Comparison of ENCODE assay signal across 8 mouse cellular contexts in genomic region chr2:28523643-28524117, GRCm38 (mm10). TPM values are rescaled to one million over a fixed set of nuclear protein-coding genes. Genes with fewer than 3 reads are reported as not detected.
A peak's percentile ranks its signal among the peaks of the same experiment; 100 is the strongest.
DNase-seq lines count a peak whose midpoint lies in the region; ATAC-seq and TF ChIP-seq lines count a peak whose summit lies in the region.

No protein-coding gene starts in this region.

- H3K9ac ChIP-seq in forebrain, embryonic 15.5 days (replicated peaks), result no peak overlapping the region
- no peak overlapping the region for H3K9ac ChIP-seq in liver, postnatal 0 days (replicated peaks)

- H3K4me2 ChIP-seq in forebrain, embryonic 15.5 days (replicated peaks), result no peak overlapping the region
- H3K4me2 ChIP-seq in liver, postnatal 0 days (ENCODE audit: low read depth, low read length), result no peak overlapping the region

- ATAC-seq in forebrain, embryonic 15.5 days (replicated peaks), result peak; percentile 90
- ATAC-seq in liver, postnatal 0 days, result peak; percentile 73

- no peaks in the 10 kb centered on the region for H3K27me3 ChIP-seq in forebrain, embryonic 15.5 days
- no peaks in the 10 kb centered on the region for H3K27me3 ChIP-seq in liver, postnatal 0 days (ENCODE audit: insufficient read depth, low read length)

- peaks cover 5% of the 10 kb centered on the region; the same call in 1 of the 2 replicates for H3K36me3 ChIP-seq in forebrain, embryonic 15.5 days
- H3K36me3 ChIP-seq in liver, postnatal 0 days (replicated peaks; ENCODE audit: insufficient read depth, low read length), result no peaks in the 10 kb centered on the region

- H3K27ac ChIP-seq in forebrain, embryonic 15.5 days (replicated peaks), result peak overlapping the region; percentile 81
- H3K27ac ChIP-seq in liver, postnatal 0 days (ENCODE audit: low read depth), result no peak overlapping the region
- peak overlapping the region; percentile 93 for H3K27ac ChIP-seq in olfactory bulb, adult 2 months (ENCODE audit: insufficient read depth, low read depth, low read length)

- DNase-seq in CD4-positive helper T cell, adult 2 months (ENCODE audit: low read depth, low spot score), result peak; percentile 76
- peak; percentile 80 for DNase-seq in brain, embryonic 18.5 days (ENCODE audit: low read depth, low spot score)
- peak; percentile 82 to 90 for DNase-seq in heart, postnatal 14 days
- peak; percentile 85 to 89 for DNase-seq in kidney, postnatal 4 days
- DNase-seq in liver, postnatal 0 days, result peak; percentile 81
- no peak for DNase-seq in thymus, adult 18-20 months

- 5% methylated on average over 5 of the region's 5 CpGs for WGBS in forebrain, embryonic 15.5 days
- 34% methylated on average over 5 of the region's 5 CpGs for WGBS in liver, postnatal 0 days (ENCODE audit: insufficient replicate concordance)
- WGBS in olfactory bulb, adult 2 months, result 13% methylated on average over 5 of the region's 5 CpGs

- no peaks in the 10 kb centered on the region for H3K9me3 ChIP-seq in forebrain, embryonic 15.5 days
- H3K9me3 ChIP-seq in liver, postnatal 0 days (ENCODE audit: low read length), result no peaks in the 10 kb centered on the region

- intact Hi-C loops in heart, postnatal 14 days (cut with DNase I), result no loop called here

- no peak for TF ChIP-seq CTCF in liver, postnatal 0 days (IDR thresholded peaks at IDR 0.05; ENCODE audit: low read depth)
- TF ChIP-seq CTCF in olfactory bulb, adult 2 months (IDR thresholded peaks at IDR 0.05; ENCODE audit: insufficient read depth, low read depth, low read length), result no peak

- peak; percentile 52; the same call in 1 of the 2 replicates for TF ChIP-seq POLR2A in olfactory bulb, adult 2 months (IDR thresholded peaks at IDR 0.05; ENCODE audit: insufficient read depth, low read depth, low read length)

- H3K4me3 ChIP-seq in forebrain, embryonic 15.5 days, result no peak overlapping the region
- no peak overlapping the region for H3K4me3 ChIP-seq in liver, postnatal 0 days (ENCODE audit: low read depth, low read length)
- no peak overlapping the region for H3K4me3 ChIP-seq in olfactory bulb, adult 2 months (ENCODE audit: insufficient read depth, low read depth, low read length)

- H3K4me1 ChIP-seq in forebrain, embryonic 15.5 days, result peaks cover 80% of the 10 kb centered on the region
- H3K4me1 ChIP-seq in liver, postnatal 0 days (ENCODE audit: insufficient read depth), result peaks cover 15% of the 10 kb centered on the region
- H3K4me1 ChIP-seq in olfactory bulb, adult 2 months (ENCODE audit: control insufficient read depth, insufficient read depth, low read length), result peaks cover 73% of the 10 kb centered on the region

- no peak for TF ChIP-seq EP300 in liver, postnatal 0 days (IDR thresholded peaks at IDR 0.05; ENCODE audit: low read depth)

RNA-seq across cellular contexts. Expression of gene Ralgds, which starts 10.8 kb away (rescaled TPM):
- 84.6 and 87.8 TPM in 2 replicates for polyA plus RNA-seq in forebrain, embryonic 15.5 days (2015; fragmentation: Nextera tagmentation; extraction: Ambion mirVana)
- 10 to 100 TPM; 14.5 to 18.2 TPM for total RNA-seq in heart, postnatal 14 days (2021)
- 1.8 TPM in 2 replicates for polyA plus RNA-seq in liver, postnatal 0 days (2015; fragmentation: Nextera tagmentation; extraction: Ambion mirVana)
- polyA plus RNA-seq in olfactory bulb, adult 2 months (2012; ENCODE audit: insufficient read depth, insufficient read length, low replicate concordance, missing spikeins), result not detected in 2 replicates

RNA-seq across cellular contexts. Expression of gene Gm10134, which starts 17.8 kb away (rescaled TPM):
- polyA plus RNA-seq in forebrain, embryonic 15.5 days (2015; fragmentation: Nextera tagmentation; extraction: Ambion mirVana), result 0.60 and 0.92 TPM in 2 replicates
- total RNA-seq in heart, postnatal 14 days (2021), result 1 to 10 TPM; 1.2 to 1.4 TPM
- polyA plus RNA-seq in liver, postnatal 0 days (2015; fragmentation: Nextera tagmentation; extraction: Ambion mirVana), result 1.5 and 1.9 TPM in 2 replicates
- polyA plus RNA-seq in olfactory bulb, adult 2 months (2012; ENCODE audit: insufficient read depth, insufficient read length, low replicate concordance, missing spikeins), result not detected in 2 replicates

RNA-seq across cellular contexts. Expression of gene Gbgt1, which starts 27.0 kb away (rescaled TPM):
- polyA plus RNA-seq in forebrain, embryonic 15.5 days (2015; fragmentation: Nextera tagmentation; extraction: Ambion mirVana), result 0.50 and 0.68 TPM in 2 replicates
- total RNA-seq in heart, postnatal 14 days (2021), result 1 to 10 TPM; 2.6 to 3.7 TPM
- polyA plus RNA-seq in liver, postnatal 0 days (2015; fragmentation: Nextera tagmentation; extraction: Ambion mirVana), result 0.56 and 0.64 TPM in 2 replicates
- not detected in 2 replicates for polyA plus RNA-seq in olfactory bulb, adult 2 months (2012; ENCODE audit: insufficient read depth, insufficient read length, low replicate concordance, missing spikeins)

RNA-seq across cellular contexts. Expression of gene Cel, which starts 39.5 kb away (rescaled TPM):
- 0.10 TPM in 1 of 2 replicates, not detected in the other for polyA plus RNA-seq in forebrain, embryonic 15.5 days (2015; fragmentation: Nextera tagmentation; extraction: Ambion mirVana)
- total RNA-seq in heart, postnatal 14 days (2021), result not detected
- 4.7 TPM in 1 of 2 replicates, not detected in the other for polyA plus RNA-seq in liver, postnatal 0 days (2015; fragmentation: Nextera tagmentation; extraction: Ambion mirVana)
- polyA plus RNA-seq in olfactory bulb, adult 2 months (2012; ENCODE audit: insufficient read depth, insufficient read length, low replicate concordance, missing spikeins), result not detected in 2 replicates

RNA-seq across cellular contexts. Expression of gene Mrps2, which starts 55.8 kb away (rescaled TPM):
- 49.5 and 49.6 TPM in 2 replicates for polyA plus RNA-seq in forebrain, embryonic 15.5 days (2015; fragmentation: Nextera tagmentation; extraction: Ambion mirVana)
- total RNA-seq in heart, postnatal 14 days (2021), result 10 to 100 TPM; 41.5 to 44.7 TPM
- polyA plus RNA-seq in liver, postnatal 0 days (2015; fragmentation: Nextera tagmentation; extraction: Ambion mirVana), result 24.9 and 26.5 TPM in 2 replicates
- polyA plus RNA-seq in olfactory bulb, adult 2 months (2012; ENCODE audit: insufficient read depth, insufficient read length, low replicate concordance, missing spikeins), result not detected in 2 replicates

Comparison
In these comparisons a context has a peak if more than half of its experiments do, and no peak if none do; other contexts are left out.
1. DNase-seq: peak in CD4-positive helper T cell, adult 2 months (single experiment), brain, embryonic 18.5 days (single experiment), heart, postnatal 14 days (2 of 2), kidney, postnatal 4 days (2 of 2) and liver, postnatal 0 days (single experiment); none in thymus, adult 18-20 months (0 of 2).